Mouse (Mus musculus) kidney, postnatal 0 days (tissue): ENCODE data around the gene Hypk. TPM values are rescaled to one million over a fixed set of nuclear protein-coding genes. Genes with fewer than 3 reads are reported as not detected.

Source experiments
- ATAC-seq: fragments of 200-750 bp; cut with Nextera tagmentation; replicated peaks from 2 replicates; pipeline ENCODE4 v1.8.0; 2017; ENCODE audit warnings: low read depth, moderate number of reproducible peaks, moderate TSS enrichment, moderate library complexity; ENCODE audit not compliant: low FRiP score
- DNase-seq: peaks from one replicate; pipeline ENCODE4 v3.0.0-alpha.2; 2016; ENCODE audit warnings: low spot score
- H3K27ac ChIP-seq: fragments of 300-500 bp; sonication (generic); 2 replicates; pipeline ENCODE4 v1.5.1; 2014; ENCODE audit warnings: mild to moderate bottlenecking
- H3K27me3 ChIP-seq: fragments of 300-500 bp; sonication (generic); 2 replicates; pipeline ENCODE4 v1.6.1; 2014; ENCODE audit warnings: low read length, mixed read lengths; ENCODE audit not compliant: insufficient read depth
- H3K36me3 ChIP-seq: fragments of 300-500 bp; sonication (generic); 2 replicates; pipeline ENCODE4 v1.6.1; 2014; ENCODE audit warnings: low read length, mixed read lengths; ENCODE audit not compliant: insufficient read depth
- H3K4me1 ChIP-seq: fragments of 300-500 bp; sonication (generic); replicated peaks from 2 replicates; pipeline ENCODE4 v1.6.1; 2014; ENCODE audit warnings: antibody characterized with exemption, low read length, mixed read lengths; ENCODE audit not compliant: insufficient read depth
- H3K4me2 ChIP-seq: fragments of 300-500 bp; sonication (generic); 2 replicates; pipeline ENCODE4 v1.6.1; 2014; ENCODE audit warnings: mild to moderate bottlenecking, low read length, moderate library complexity, mixed read lengths
- H3K4me3 ChIP-seq: fragments of 300-500 bp; sonication (generic); replicated peaks from 2 replicates; pipeline ENCODE4 v1.5.1; 2014; ENCODE audit warnings: low read depth, low read length
- H3K9ac ChIP-seq: fragments of 300-500 bp; sonication (generic); 2 replicates; pipeline ENCODE4 v1.6.1; 2014; ENCODE audit warnings: low read depth, low read length
- H3K9me3 ChIP-seq: fragments of 300-500 bp; sonication (generic); replicated peaks from 2 replicates; pipeline ENCODE4 v1.6.1; 2016; ENCODE audit warnings: low read length, inconsistent platforms, mixed read lengths
- CTCF ChIP-seq: IDR thresholded peaks from 2 replicates; pipeline ENCODE4 v1.5.1; 2016; ENCODE audit warnings: antibody characterized with exemption, low read depth, mild to moderate bottlenecking, moderate library complexity
- WGBS: fragments of 180-500 bp; shearing (Covaris S2); extraction: QIAGEN DNeasy Blood & Tissue Kit; methylation state at CpG from one replicate; pipeline ENCODE4 v1.1.7; 2014; 5-methylcytosine and 5-hydroxymethylcytosine counted together
- polyA plus RNA-seq: library from polyadenylated mRNA; unstranded; fragments of >200 nt; fragmentation: Nextera tagmentation; extraction: Ambion mirVana; gene quantifications from 2 replicates; pipeline ENCODE4 v1.2.1, GENCODE M21; 2015

Hypk gene
- polyA plus RNA-seq, 1 experiment from 2014 or later = 123 TPM

- ATAC-seq (no peak), DNase-seq (no peak)
- H3K27me3 ChIP-seq = no peaks in the 10 kb centered on the region
- TF ChIP-seq CTCF = no peak
- H3K4me1 ChIP-seq = peaks cover 18% of the 10 kb centered on the region
- H3K27ac ChIP-seq = no peak overlapping the region
- no peak overlapping the region for H3K9ac ChIP-seq
- H3K9me3 ChIP-seq = no peaks in the 10 kb centered on the region
- no peak overlapping the region for H3K4me3 ChIP-seq
- 80% methylated on average over 3 of the region's 3 CpGs for WGBS
- H3K4me2 ChIP-seq = no peak overlapping the region
- no peaks in the 10 kb centered on the region for H3K36me3 ChIP-seq
Observed at GRCm38 (mm10) chr2:121445117-121445516, 8.0 kb upstream of the Hypk start.

GRCm38 (mm10) chr2:121446506-121446905 is 6.6 kb upstream of the Hypk start:
- no peak overlapping the region for H3K9ac ChIP-seq
- H3K4me2 ChIP-seq = no peak overlapping the region
- WGBS = 77% methylated on average over 4 of the region's 4 CpGs
- no peaks in the 10 kb centered on the region for H3K36me3 ChIP-seq
- peaks cover 21% of the 10 kb centered on the region for H3K4me1 ChIP-seq
- H3K9me3 ChIP-seq = no peaks in the 10 kb centered on the region
- ATAC-seq (no peak), DNase-seq (no peak)
- TF ChIP-seq CTCF = no peak
- no peaks in the 10 kb centered on the region for H3K27me3 ChIP-seq
- H3K4me3 ChIP-seq = no peak overlapping the region
- H3K27ac ChIP-seq = no peak overlapping the region

DNA sequence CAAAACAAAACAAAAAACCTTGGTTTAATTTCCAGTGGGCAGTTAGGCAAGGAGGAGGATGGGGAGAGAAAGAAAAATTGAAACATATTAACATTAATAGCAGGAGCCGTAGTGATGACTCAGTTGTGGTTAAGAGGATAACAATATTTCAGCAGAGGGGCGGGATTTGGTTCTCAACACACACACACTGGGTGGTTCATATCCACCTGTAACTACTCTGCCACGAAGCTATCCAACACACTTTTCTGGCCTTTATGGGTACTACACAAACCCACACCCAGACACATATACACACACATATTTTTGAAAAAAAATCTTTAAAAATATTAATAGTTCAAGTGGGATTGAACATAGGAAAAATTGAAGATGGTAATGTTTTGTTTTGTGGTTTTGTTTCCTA is 6.1 kb upstream of the Hypk start:
- ATAC-seq (no peak), DNase-seq (no peak)
- Histone ChIP-seq H3K9me3 (no peaks in the 10 kb centered on the region), H3K27me3 (no peaks in the 10 kb centered on the region), H3K9ac (no peak overlapping the region), H3K4me2 (no peak overlapping the region), H3K4me1 (peaks cover 17% of the 10 kb centered on the region), H3K27ac (no peak overlapping the region), H3K4me3 (no peak overlapping the region), H3K36me3 (no peaks in the 10 kb centered on the region)
- 90% methylated on average over 3 of the region's 3 CpGs for WGBS
- no peak for TF ChIP-seq CTCF

GRCm38 (mm10) chr2:121448136-121448535 is 5.0 kb upstream of the Hypk start:
- peak overlapping the region; percentile 57; the same call in 1 of the 2 replicates for H3K9ac ChIP-seq

DNA sequence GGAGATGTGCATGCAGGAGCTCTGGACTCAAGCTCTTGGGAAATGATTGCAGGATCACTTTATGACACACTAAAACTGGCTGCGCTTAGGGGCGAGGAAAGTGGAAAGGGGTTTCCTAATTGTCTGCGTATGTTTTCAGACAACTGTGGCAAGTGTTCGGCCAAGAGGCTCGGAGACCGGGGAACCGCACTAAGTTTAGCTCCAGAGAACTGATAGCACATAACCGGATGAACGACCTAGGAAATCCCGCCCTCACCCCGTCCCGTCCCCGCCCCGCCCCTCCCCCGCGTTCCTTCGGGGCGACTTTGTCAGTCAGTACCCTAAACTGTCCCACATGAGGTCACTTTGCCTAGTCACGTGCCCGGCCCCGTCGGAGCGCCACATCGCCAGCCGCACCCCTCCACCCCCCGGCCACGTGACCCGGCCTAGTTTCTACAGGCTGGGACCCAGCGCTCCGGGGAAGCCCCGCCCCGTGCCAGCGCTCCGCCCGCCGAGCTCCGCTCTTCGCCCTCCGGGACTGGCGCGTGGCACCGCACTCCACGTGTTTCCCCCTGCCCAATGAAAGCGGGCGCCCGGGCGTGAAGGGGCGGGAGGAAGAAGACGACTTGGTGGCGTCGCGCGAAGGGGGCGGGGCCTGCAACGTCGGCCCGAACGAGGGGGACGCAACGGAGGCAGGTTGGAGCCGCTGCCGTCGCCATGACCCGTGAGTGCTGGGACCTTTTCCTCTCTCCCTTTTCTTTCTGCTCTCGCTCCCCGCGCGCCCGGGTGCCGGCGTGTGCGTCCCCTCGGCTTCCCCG is 4.2 kb upstream of the Hypk start, which contains the start of gene Serf2:
TSS of gene Serf2 (plus strand) at position 457 of the 797 bp plus-strand sequence.
- Histone ChIP-seq H3K27ac (peak within 1 kb of the TSS; percentile 98), H3K4me2 (peak within 1 kb of the TSS; percentile 72), H3K4me1 (peaks cover 9% of the 10 kb centered on the region; the same call in 1 of the 2 replicates), H3K9ac (peak within 1 kb of the TSS; percentile 99), H3K36me3 (peaks cover 8% of the 10 kb centered on the region; the same call in 1 of the 2 replicates), H3K9me3 (no peaks in the 10 kb centered on the region), H3K27me3 (no peaks in the 10 kb centered on the region), H3K4me3 (peak within 1 kb of the TSS; percentile 97)
- TF ChIP-seq CTCF = no peak
- peak; percentile 98 for ATAC-seq
- DNase-seq = peak; percentile 99
- WGBS = under 1% methylated on average over 65 of the region's 74 CpGs

More at GRCm38 (mm10) chr2:121448136-121448535, 5.0 kb upstream of the Hypk start:
- peak overlapping the region; percentile 95 for H3K27ac ChIP-seq
- H3K4me1 ChIP-seq = peaks cover 9% of the 10 kb centered on the region; the same call in 1 of the 2 replicates
- H3K4me2 ChIP-seq = peak overlapping the region; percentile 72
- DNase-seq = peak; percentile 87
- peak overlapping the region; percentile 97 for H3K4me3 ChIP-seq
- peak; percentile 54; the same call in 1 of the 2 replicates for TF ChIP-seq CTCF
- no peak for ATAC-seq
- no peaks in the 10 kb centered on the region for H3K27me3 ChIP-seq
- WGBS = 14% methylated on average over 9 of the region's 9 CpGs
- H3K36me3 ChIP-seq = peaks cover 5% of the 10 kb centered on the region; the same call in 1 of the 2 replicates
- H3K9me3 ChIP-seq = no peaks in the 10 kb centered on the region

- peak overlapping the region; percentile 97 for H3K4me3 ChIP-seq
- ATAC-seq = peak; percentile 30; the same call in 1 of the 2 replicates
- no peak for TF ChIP-seq CTCF
- H3K9ac ChIP-seq = peak overlapping the region; percentile 99
- peak overlapping the region; percentile 98 for H3K27ac ChIP-seq
- no peaks in the 10 kb centered on the region for H3K9me3 ChIP-seq
- peaks cover 9% of the 10 kb centered on the region; the same call in 1 of the 2 replicates for H3K4me1 ChIP-seq
- under 1% methylated on average over 52 of the region's 54 CpGs for WGBS
- H3K4me2 ChIP-seq = peak overlapping the region; percentile 72
- H3K36me3 ChIP-seq = peaks cover 8% of the 10 kb centered on the region; the same call in 1 of the 2 replicates
- DNase-seq = no peak
- no peaks in the 10 kb centered on the region for H3K27me3 ChIP-seq
Observed at GRCm38 (mm10) chr2:121449545-121450011, 3.5 kb upstream of the Hypk start.
